Comparison of ENCODE assay signal across 11 mouse cellular contexts in genomic region chr4:140708297-140708927, GRCm38 (mm10). TPM values are rescaled to one million over a fixed set of nuclear protein-coding genes. Genes with fewer than 3 reads are reported as not detected.
DNase-seq lines count a peak whose midpoint lies in the region; ATAC-seq and TF ChIP-seq lines count a peak whose summit lies in the region.
"Had no signal": no experiment of that assay in that cellular context is flagged by ENCODE, and none has a peak within 500 bp of the region (broad histone marks: within the 10 kb centered on the region; RNA-seq: fewer than 3 reads in every experiment).

No protein-coding gene starts in this region.

- H3K27ac ChIP-seq in hindbrain, embryonic 13.5 days = peak overlapping the region; percentile 61; the same call in 1 of the 2 replicates
- no peak overlapping the region for H3K27ac ChIP-seq in hindbrain, embryonic 10.5 days
- no peak overlapping the region for H3K27ac ChIP-seq in MEL (ENCODE audit: control insufficient read depth, low read depth, low read length)
- peak overlapping the region; percentile 55 for H3K27ac ChIP-seq in intestine, embryonic 15.5 days

- H3K4me2 ChIP-seq in hindbrain, embryonic 13.5 days = no peak overlapping the region
- peak overlapping the region; percentile 36 for H3K4me2 ChIP-seq in intestine, embryonic 15.5 days (replicated peaks)

- no peak for DNase-seq in hindbrain, embryonic 10.5 days (ENCODE audit: low spot score)
- peak; percentile 6 for DNase-seq in MEL (ENCODE audit: low read depth, low spot score)
- DNase-seq in lung, postnatal 25 days (ENCODE audit: low spot score) = peak; percentile 68
- no peak for DNase-seq in left cerebral cortex, adult 8-10 months (ENCODE audit: low spot score in 2 of 2)

- 85% methylated on average over 18 of the region's 18 CpGs for WGBS in hindbrain, embryonic 13.5 days
- 91% methylated on average over 18 of the region's 18 CpGs for WGBS in hindbrain, embryonic 10.5 days
- 60% methylated on average over 18 of the region's 18 CpGs for WGBS in intestine, embryonic 15.5 days

- peaks cover 50% of the 10 kb centered on the region for H3K79me2 ChIP-seq in MEL (ENCODE audit: control insufficient read depth, insufficient read depth, low read length, poor library complexity)

- H3K4me3 ChIP-seq in hindbrain, embryonic 13.5 days = no peak overlapping the region
- no peak overlapping the region for H3K4me3 ChIP-seq in hindbrain, embryonic 10.5 days
- no peak overlapping the region for H3K4me3 ChIP-seq in MEL (ENCODE audit: control insufficient read depth in 1 of 2, insufficient read depth in 1 of 2, low read depth in 2 of 2, low read length in 2 of 2)
- H3K4me3 ChIP-seq in intestine, embryonic 15.5 days (replicated peaks) = no peak overlapping the region

- no peak for ATAC-seq in hindbrain, embryonic 13.5 days (ENCODE audit: low FRiP score)
- peak; percentile 85 for ATAC-seq in intestine, embryonic 15.5 days
- ATAC-seq in CD4-positive, CD25-positive, alpha-beta regulatory T cell, adult 4 months = no peak
- ATAC-seq: hindbrain, embryonic 16.5 days had no signal

- no peak for TF ChIP-seq RAD21 in MEL (IDR thresholded peaks at IDR 0.05; ENCODE audit: low read depth, low read length)

- no peak for TF ChIP-seq CTCF in MEL (IDR thresholded peaks at IDR 0.05 in 2 of 3, conservative IDR thresholded peaks at IDR 0.05 in 1 of 3; ENCODE audit: control insufficient read depth in 1 of 3, insufficient read depth in 1 of 3, low read depth in 2 of 3, low read length in 3 of 3, poor library complexity in 1 of 3, severe bottlenecking in 1 of 3)

- H3K4me1 ChIP-seq in hindbrain, embryonic 13.5 days (replicated peaks) = peaks cover 65% of the 10 kb centered on the region
- peaks cover 74% of the 10 kb centered on the region for H3K4me1 ChIP-seq in hindbrain, embryonic 10.5 days (replicated peaks)
- H3K4me1 ChIP-seq in MEL (ENCODE audit: control insufficient read depth in 1 of 2, insufficient read depth in 2 of 2, low read length in 2 of 2) = peaks cover 0 to 13% of the 10 kb centered on the region in 2 experiments; a peak in 2 of 4 replicates
- peaks cover 52% of the 10 kb centered on the region for H3K4me1 ChIP-seq in intestine, embryonic 15.5 days (replicated peaks)

- peaks cover 74% of the 10 kb centered on the region for H3K36me3 ChIP-seq in hindbrain, embryonic 13.5 days
- peaks cover 99% of the 10 kb centered on the region for H3K36me3 ChIP-seq in hindbrain, embryonic 10.5 days
- H3K36me3 ChIP-seq in MEL (ENCODE audit: control insufficient read depth in 1 of 2, insufficient read depth in 2 of 2, low read length in 2 of 2) = peaks cover 13 to 20% of the 10 kb centered on the region in 2 experiments
- H3K36me3 ChIP-seq in intestine, embryonic 15.5 days = peaks cover 44% of the 10 kb centered on the region

- TF ChIP-seq POLR2A in MEL (IDR thresholded peaks at IDR 0.05; ENCODE audit: control insufficient read depth in 1 of 2, insufficient read depth in 1 of 2, low read depth in 1 of 2, low read length in 2 of 2, poor library complexity in 1 of 2) = no peak

- no peak for TF ChIP-seq EP300 in MEL (IDR thresholded peaks at IDR 0.05; ENCODE audit: low read depth in 1 of 2, low read length in 2 of 2)

- H3K9ac ChIP-seq in hindbrain, embryonic 13.5 days = no peak overlapping the region
- no peak overlapping the region for H3K9ac ChIP-seq in MEL (ENCODE audit: control insufficient read depth, low read depth, low read length, poor library complexity, severe bottlenecking)
- no peak overlapping the region for H3K9ac ChIP-seq in intestine, embryonic 15.5 days

- H3K9me3 ChIP-seq in hindbrain, embryonic 13.5 days = no peaks in the 10 kb centered on the region
- H3K9me3 ChIP-seq in hindbrain, embryonic 10.5 days = no peaks in the 10 kb centered on the region
- no peaks in the 10 kb centered on the region for H3K9me3 ChIP-seq in MEL (replicated peaks; ENCODE audit: insufficient read depth, low read length)
- no peaks in the 10 kb centered on the region for H3K9me3 ChIP-seq in intestine, embryonic 15.5 days

- no peaks in the 10 kb centered on the region for H3K27me3 ChIP-seq in hindbrain, embryonic 13.5 days
- H3K27me3 ChIP-seq in hindbrain, embryonic 10.5 days (ENCODE audit: insufficient read depth, poor library complexity, severe bottlenecking) = no peaks in the 10 kb centered on the region
- H3K27me3 ChIP-seq in MEL (ENCODE audit: control insufficient read depth in 1 of 2, insufficient read depth in 2 of 2, low read length in 2 of 2) = no peaks in the 10 kb centered on the region
- no peaks in the 10 kb centered on the region for H3K27me3 ChIP-seq in intestine, embryonic 15.5 days (replicated peaks)

TF ChIP-seq in MEL, 35 proteins besides CTCF, POLR2A, EP300 and RAD21:
- TF ChIP-seq UBTF (IDR thresholded peaks at IDR 0.05; ENCODE audit: borderline replicate concordance, insufficient read depth, low read depth, low read length) (no peak), TAL1 (IDR thresholded peaks at IDR 0.05; ENCODE audit: low read length) (no peak), MYC (IDR thresholded peaks at IDR 0.05; ENCODE audit: low read depth, low read length) (no peak), GABPA (IDR thresholded peaks at IDR 0.05; ENCODE audit: low read depth, low read length) (no peak), USF1 (IDR thresholded peaks at IDR 0.05; ENCODE audit: low read depth, low read length) (no peak), TCF12 (IDR thresholded peaks at IDR 0.05; ENCODE audit: low read depth, low read length) (no peak)

RNA-seq across cellular contexts. Expression of gene Rcc2, which starts 8.1 kb away (rescaled TPM):
- polyA plus RNA-seq in hindbrain, embryonic 13.5 days (2015; fragmentation: Nextera tagmentation; extraction: Ambion mirVana) = 13.8 and 15.7 TPM in 2 replicates
- polyA plus RNA-seq in hindbrain, embryonic 10.5 days (2016; fragmentation: Nextera tagmentation; extraction: Ambion mirVana) = 33.9 and 37.5 TPM in 2 replicates
- 267 and 270 TPM in 2 replicates for total RNA-seq in MEL (2012; rRNA removed)
- 100 to 1,000 TPM; 254 to 427 TPM for polyA plus RNA-seq in MEL (2012; ENCODE audit: insufficient read depth in 1 of 2, insufficient read length in 2 of 2, low read depth in 1 of 2, low replicate concordance in 2 of 2, missing spikeins in 1 of 2)
- polyA plus RNA-seq in intestine, embryonic 15.5 days (2015; fragmentation: Nextera tagmentation; extraction: Ambion mirVana) = 37.8 and 43.8 TPM in 2 replicates
- polyA plus RNA-seq in CD4-positive, CD25-positive, alpha-beta regulatory T cell, adult 4 months (2017; shearing (Covaris generic)) = 10 to 100 TPM; 18.7 to 20.4 TPM
- total RNA-seq in left cerebral cortex, adult 8-10 months (2022) = 10 to 100 TPM; 82.4 to 85.0 (median 84.4) TPM

RNA-seq across cellular contexts. Expression of gene Padi6, which starts 34.0 kb away (rescaled TPM):
- polyA plus RNA-seq in hindbrain, embryonic 13.5 days (2015; fragmentation: Nextera tagmentation; extraction: Ambion mirVana) = not detected in 2 replicates
- 0.06 TPM in 1 of 2 replicates, not detected in the other for polyA plus RNA-seq in hindbrain, embryonic 10.5 days (2016; fragmentation: Nextera tagmentation; extraction: Ambion mirVana)
- total RNA-seq in MEL (2012; rRNA removed) = not detected in 2 replicates
- polyA plus RNA-seq in MEL (2012; ENCODE audit: insufficient read depth in 1 of 2, insufficient read length in 2 of 2, low read depth in 1 of 2, low replicate concordance in 2 of 2, missing spikeins in 1 of 2) = not detected
- 0.11 and 0.15 TPM in 2 replicates for polyA plus RNA-seq in intestine, embryonic 15.5 days (2015; fragmentation: Nextera tagmentation; extraction: Ambion mirVana)
- polyA plus RNA-seq in CD4-positive, CD25-positive, alpha-beta regulatory T cell, adult 4 months (2017; shearing (Covaris generic)) = not detected
- under 1 TPM in 3 of 4 experiments, not detected in 1; 0.18 to 0.80 (median 0.20) TPM for total RNA-seq in left cerebral cortex, adult 8-10 months (2022)
- total RNA-seq: common myeloid progenitor, adult 5-6 weeks; midbrain, postnatal 0 days had no signal
- polyA plus RNA-seq: hindbrain, embryonic 16.5 days; large intestine, adult 2 months had no signal

RNA-seq across cellular contexts. Expression of gene Arhgef10l, which starts 42.6 kb away (rescaled TPM):
- polyA plus RNA-seq in hindbrain, embryonic 13.5 days (2015; fragmentation: Nextera tagmentation; extraction: Ambion mirVana) = 23.2 and 23.8 TPM in 2 replicates
- 23.7 and 32.3 TPM in 2 replicates for polyA plus RNA-seq in hindbrain, embryonic 10.5 days (2016; fragmentation: Nextera tagmentation; extraction: Ambion mirVana)
- total RNA-seq in MEL (2012; rRNA removed) = 10.2 and 16.9 TPM in 2 replicates
- polyA plus RNA-seq in MEL (2012; ENCODE audit: insufficient read depth in 1 of 2, insufficient read length in 2 of 2, low read depth in 1 of 2, low replicate concordance in 2 of 2, missing spikeins in 1 of 2) = 10 to 100 TPM in 1 of 2 experiments, not detected in 1; 26.0 TPM
- 15.3 and 16.2 TPM in 2 replicates for polyA plus RNA-seq in intestine, embryonic 15.5 days (2015; fragmentation: Nextera tagmentation; extraction: Ambion mirVana)
- polyA plus RNA-seq in CD4-positive, CD25-positive, alpha-beta regulatory T cell, adult 4 months (2017; shearing (Covaris generic)) = under 1 TPM in 1 of 2 experiments, not detected in 1; 0.16 TPM
- total RNA-seq in left cerebral cortex, adult 8-10 months (2022) = 10 to 100 TPM; 68.0 to 98.1 (median 77.8) TPM

Comparison
In these comparisons a context has a peak if more than half of its experiments do, and no peak if none do; other contexts are left out.
1. H3K27ac ChIP-seq: peak in hindbrain, embryonic 13.5 days (single experiment) and intestine, embryonic 15.5 days (single experiment); none in hindbrain, embryonic 10.5 days (single experiment) and MEL (single experiment).
2. DNase-seq: peak in MEL (single experiment) and lung, postnatal 25 days (single experiment); none in hindbrain, embryonic 10.5 days (single experiment) and left cerebral cortex, adult 8-10 months (0 of 2).
3. RNA of gene Arhgef10l, which starts 42.6 kb away (polyA plus RNA-seq): 26.0 TPM in MEL, 23.7 to 32.3 TPM in hindbrain, embryonic 10.5 days, 23.2 to 23.8 TPM in hindbrain, embryonic 13.5 days and 15.3 to 16.2 TPM in intestine, embryonic 15.5 days; 0.16 TPM in CD4-positive, CD25-positive, alpha-beta regulatory T cell, adult 4 months; every median in the first group is over 10 times any median in the second.